Mouse (Mus musculus): Measurements from ENCODE around the gene Cilp2. TPM values are rescaled to one million over a fixed set of nuclear protein-coding genes. Genes with fewer than 3 reads are reported as not detected.

Gene Cilp2
- polyA plus RNA-seq, 1 experiment from 2014 or later = 0.42 TPM

DNA sequence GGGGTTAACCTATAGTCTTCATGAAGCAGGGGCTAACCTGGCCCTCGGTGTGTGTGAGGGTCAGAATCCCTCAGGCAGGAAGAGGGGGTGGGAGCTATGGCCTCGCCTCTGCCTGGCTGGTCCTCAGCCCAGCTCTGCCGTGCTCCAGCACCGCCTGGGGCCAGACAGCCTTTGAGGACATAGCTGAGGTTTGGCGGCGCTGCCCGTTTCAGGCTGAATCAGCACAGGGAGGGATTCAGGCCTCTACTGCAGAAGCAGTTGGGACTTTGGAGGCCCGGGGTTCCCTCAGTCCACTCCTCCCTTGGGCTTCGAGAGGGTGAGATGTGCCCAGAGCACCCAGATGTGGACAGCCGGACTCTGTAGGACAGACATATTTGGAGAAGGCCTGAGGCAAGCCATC lies 11.4 kb downstream of the Cilp2 start:
- Histone ChIP-seq H3K4me3 (ENCODE audit: low read depth, low read length) (no peak overlapping the region), H3K27me3 (ENCODE audit: control insufficient read depth, insufficient read depth, low read length) (peaks cover 21% of the 10 kb centered on the region), H3K4me1 (ENCODE audit: control insufficient read depth, insufficient read depth, low read length) (no peaks in the 10 kb centered on the region), H3K9ac (replicated peaks; ENCODE audit: low read depth, low read length) (no peak overlapping the region), H3K36me3 (ENCODE audit: control insufficient read depth, insufficient read depth, low read length) (no peaks in the 10 kb centered on the region), H3K27ac (ENCODE audit: low read length) (no peak overlapping the region), H3K4me2 (replicated peaks; ENCODE audit: low read depth, low read length) (no peak overlapping the region), H3K9me3 (ENCODE audit: control insufficient read depth, low read depth, low read length) (no peaks in the 10 kb centered on the region)
- no peak for ATAC-seq (ENCODE audit: insufficient number of reproducible peaks, insufficient read depth, low FRiP score, low read depth)
- WGBS = 52% methylated on average over 10 of the region's 10 CpGs

DNA sequence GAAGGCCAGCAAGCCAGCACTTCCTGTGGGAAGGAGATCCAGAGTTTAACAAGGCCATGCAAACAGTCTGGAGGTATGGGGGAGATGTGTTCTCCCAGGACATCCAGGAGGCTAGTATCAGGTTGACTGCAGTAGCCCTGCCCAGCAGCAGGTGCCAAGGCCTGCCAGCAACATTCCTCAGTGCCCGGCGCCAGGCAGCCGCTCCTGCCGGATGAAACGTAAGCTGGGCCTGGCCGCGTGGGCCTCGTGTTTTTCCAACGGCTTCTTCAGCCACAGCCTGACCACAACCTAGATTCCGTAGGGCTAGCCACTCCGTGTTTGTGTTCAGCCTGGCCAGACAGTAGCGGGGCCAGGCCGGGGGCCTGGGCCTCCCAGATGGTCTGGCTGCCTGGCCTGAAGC lies 12.8 kb downstream of the Cilp2 start:
- Histone ChIP-seq H3K27ac (ENCODE audit: low read length) (no peak overlapping the region), H3K4me1 (ENCODE audit: control insufficient read depth, insufficient read depth, low read length) (no peaks in the 10 kb centered on the region), H3K4me2 (replicated peaks; ENCODE audit: low read depth, low read length) (no peak overlapping the region), H3K4me3 (ENCODE audit: low read depth, low read length) (no peak overlapping the region), H3K9ac (replicated peaks; ENCODE audit: low read depth, low read length) (no peak overlapping the region), H3K9me3 (ENCODE audit: control insufficient read depth, low read depth, low read length) (no peaks in the 10 kb centered on the region), H3K36me3 (ENCODE audit: control insufficient read depth, insufficient read depth, low read length) (no peaks in the 10 kb centered on the region), H3K27me3 (ENCODE audit: control insufficient read depth, insufficient read depth, low read length) (peaks cover 9% of the 10 kb centered on the region)
- no peak for ATAC-seq (ENCODE audit: insufficient number of reproducible peaks, insufficient read depth, low FRiP score, low read depth)
- whole genome bisulfite sequencing = 78% methylated on average over 13 of the region's 13 CpGs

DNA sequence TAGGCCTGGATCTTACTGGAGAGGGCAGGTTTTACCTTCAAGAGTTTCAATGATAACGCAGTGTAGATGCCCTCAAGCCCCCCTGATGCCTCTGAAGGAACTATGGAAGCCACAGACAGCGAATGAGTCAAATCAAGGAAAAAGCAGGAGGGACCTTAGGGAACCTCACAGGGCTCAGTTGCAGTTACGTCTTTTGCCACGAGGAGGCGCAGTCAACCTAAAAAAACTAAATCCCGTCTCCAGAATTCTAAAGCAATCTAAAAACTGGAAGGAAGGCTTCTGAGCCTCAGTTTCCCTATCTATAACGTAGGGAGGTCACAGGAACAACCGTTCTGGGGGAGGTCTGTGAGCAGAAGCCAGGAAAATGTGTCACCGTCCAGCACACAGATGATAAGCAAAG lies 13.3 kb downstream of the Cilp2 start:
- H3K9me3 ChIP-seq (ENCODE audit: control insufficient read depth, low read depth, low read length) = no peaks in the 10 kb centered on the region
- H3K4me1 ChIP-seq (ENCODE audit: control insufficient read depth, insufficient read depth, low read length) = no peaks in the 10 kb centered on the region
- no peak overlapping the region for H3K27ac ChIP-seq (ENCODE audit: low read length)
- 10% methylated on average over 9 of the region's 9 CpGs for WGBS
- H3K36me3 ChIP-seq (ENCODE audit: control insufficient read depth, insufficient read depth, low read length) = no peaks in the 10 kb centered on the region
- no peak for ATAC-seq (ENCODE audit: insufficient number of reproducible peaks, insufficient read depth, low FRiP score, low read depth)
- no peak overlapping the region for H3K9ac ChIP-seq (replicated peaks; ENCODE audit: low read depth, low read length)
- H3K4me3 ChIP-seq (ENCODE audit: low read depth, low read length) = no peak overlapping the region
- peaks cover 4% of the 10 kb centered on the region; the same call in 1 of the 2 replicates for H3K27me3 ChIP-seq (ENCODE audit: control insufficient read depth, insufficient read depth, low read length)
- no peak overlapping the region for H3K4me2 ChIP-seq (replicated peaks; ENCODE audit: low read depth, low read length)

DNA sequence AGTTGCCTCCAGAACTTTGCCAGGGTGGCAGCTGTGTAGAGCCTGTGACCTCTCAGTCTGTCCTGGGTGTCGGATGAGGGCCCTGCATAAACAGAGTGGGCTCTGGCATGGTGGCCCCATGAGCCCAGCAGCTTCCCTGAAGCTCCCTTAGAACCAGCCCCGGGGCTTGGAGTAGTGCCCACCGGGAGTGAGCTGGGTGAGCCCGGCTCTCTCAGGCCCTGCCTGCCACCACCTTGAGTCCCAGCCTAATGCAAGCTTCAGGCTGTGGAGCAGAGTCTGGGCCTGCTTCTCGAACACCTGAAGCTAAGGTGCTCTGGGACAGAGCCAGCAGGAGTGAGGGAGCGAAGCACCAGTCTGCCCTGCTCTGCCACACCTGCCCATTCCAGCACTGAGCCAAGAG lies 16.6 kb downstream of the Cilp2 start:
- H3K9me3 ChIP-seq (ENCODE audit: control insufficient read depth, low read depth, low read length) = no peaks in the 10 kb centered on the region
- H3K27ac ChIP-seq (ENCODE audit: low read length) = no peak overlapping the region
- no peaks in the 10 kb centered on the region for H3K27me3 ChIP-seq (ENCODE audit: control insufficient read depth, insufficient read depth, low read length)
- H3K4me1 ChIP-seq (ENCODE audit: control insufficient read depth, insufficient read depth, low read length) = no peaks in the 10 kb centered on the region
- no peak overlapping the region for H3K9ac ChIP-seq (replicated peaks; ENCODE audit: low read depth, low read length)
- H3K4me2 ChIP-seq (replicated peaks; ENCODE audit: low read depth, low read length) = no peak overlapping the region
- no peak for ATAC-seq (ENCODE audit: insufficient number of reproducible peaks, insufficient read depth, low FRiP score, low read depth)
- 85% methylated on average over 6 of the region's 6 CpGs for WGBS
- H3K4me3 ChIP-seq (ENCODE audit: low read depth, low read length) = no peak overlapping the region
- no peaks in the 10 kb centered on the region for H3K36me3 ChIP-seq (ENCODE audit: control insufficient read depth, insufficient read depth, low read length)

GRCm38 (mm10) chr8:69870003-69870765 lies 17.3 kb downstream of the Cilp2 start:
- H3K9me3 ChIP-seq (ENCODE audit: control insufficient read depth, low read depth, low read length) = no peaks in the 10 kb centered on the region

DNA sequence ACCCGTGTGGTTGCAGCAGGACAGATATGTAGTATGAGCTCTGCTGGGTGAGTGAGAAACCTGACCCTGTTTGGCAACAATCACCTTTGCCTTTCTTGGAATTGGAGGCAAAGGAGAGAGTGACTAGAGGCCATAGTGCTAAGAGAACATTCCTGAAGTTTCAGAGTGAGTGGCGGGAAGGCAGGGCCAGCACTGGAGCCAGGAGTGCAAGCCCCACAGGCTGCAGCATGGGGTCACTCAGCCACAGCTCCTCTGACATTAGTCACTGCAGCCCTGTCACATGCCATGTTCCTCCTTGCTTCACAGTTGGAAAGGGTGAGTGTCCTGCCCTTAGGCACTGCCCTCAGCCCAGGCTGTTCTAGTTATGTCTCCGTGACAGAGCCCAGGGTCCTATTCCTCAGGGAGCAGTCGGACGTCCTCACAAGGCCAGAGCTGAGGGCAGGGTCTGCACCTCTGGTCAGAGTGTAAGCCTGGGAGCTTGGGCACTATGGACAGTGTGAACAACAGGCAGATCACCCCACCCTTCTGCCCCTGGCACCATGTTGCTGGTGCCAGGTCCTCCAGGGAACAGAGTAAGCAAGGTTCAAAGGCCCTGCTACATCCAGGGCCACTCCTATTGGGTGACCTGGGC lies 19.7 kb downstream of the Cilp2 start:
- Histone ChIP-seq H3K27me3 (ENCODE audit: control insufficient read depth, insufficient read depth, low read length) (no peaks in the 10 kb centered on the region), H3K9ac (replicated peaks; ENCODE audit: low read depth, low read length) (no peak overlapping the region), H3K36me3 (ENCODE audit: control insufficient read depth, insufficient read depth, low read length) (no peaks in the 10 kb centered on the region), H3K9me3 (ENCODE audit: control insufficient read depth, low read depth, low read length) (no peaks in the 10 kb centered on the region), H3K4me3 (ENCODE audit: low read depth, low read length) (no peak overlapping the region), H3K4me1 (ENCODE audit: control insufficient read depth, insufficient read depth, low read length) (no peaks in the 10 kb centered on the region), H3K4me2 (replicated peaks; ENCODE audit: low read depth, low read length) (no peak overlapping the region), H3K27ac (ENCODE audit: low read length) (no peak overlapping the region)
- ATAC-seq (ENCODE audit: insufficient number of reproducible peaks, insufficient read depth, low FRiP score, low read depth) = peak; percentile 49; the same call in 1 of the 2 replicates
- 72% methylated on average over 5 of the region's 5 CpGs for WGBS

More at GRCm38 (mm10) chr8:69870003-69870765, 17.3 kb downstream of the Cilp2 start:
- H3K27ac ChIP-seq (ENCODE audit: low read length) = no peak overlapping the region
- WGBS = 86% methylated on average over 11 of the region's 11 CpGs
- no peaks in the 10 kb centered on the region for H3K27me3 ChIP-seq (ENCODE audit: control insufficient read depth, insufficient read depth, low read length)
- no peak overlapping the region for H3K4me3 ChIP-seq (ENCODE audit: low read depth, low read length)
- no peak overlapping the region for H3K4me2 ChIP-seq (replicated peaks; ENCODE audit: low read depth, low read length)
- ATAC-seq (ENCODE audit: insufficient number of reproducible peaks, insufficient read depth, low FRiP score, low read depth) = no peak
- H3K9ac ChIP-seq (replicated peaks; ENCODE audit: low read depth, low read length) = no peak overlapping the region
- H3K36me3 ChIP-seq (ENCODE audit: control insufficient read depth, insufficient read depth, low read length) = no peaks in the 10 kb centered on the region
- no peaks in the 10 kb centered on the region for H3K4me1 ChIP-seq (ENCODE audit: control insufficient read depth, insufficient read depth, low read length)

- H3K9ac ChIP-seq (replicated peaks; ENCODE audit: low read depth, low read length) = no peak overlapping the region
- no peaks in the 10 kb centered on the region for H3K27me3 ChIP-seq (ENCODE audit: control insufficient read depth, insufficient read depth, low read length)
- no peaks in the 10 kb centered on the region for H3K4me1 ChIP-seq (ENCODE audit: control insufficient read depth, insufficient read depth, low read length)
- WGBS = 73% methylated on average over 5 of the region's 5 CpGs
- no peaks in the 10 kb centered on the region for H3K9me3 ChIP-seq (ENCODE audit: control insufficient read depth, low read depth, low read length)
- H3K27ac ChIP-seq (ENCODE audit: low read length) = no peak overlapping the region
- H3K4me2 ChIP-seq (replicated peaks; ENCODE audit: low read depth, low read length) = no peak overlapping the region
- ATAC-seq (ENCODE audit: insufficient number of reproducible peaks, insufficient read depth, low FRiP score, low read depth) = no peak
- no peak overlapping the region for H3K4me3 ChIP-seq (ENCODE audit: low read depth, low read length)
- no peaks in the 10 kb centered on the region for H3K36me3 ChIP-seq (ENCODE audit: control insufficient read depth, insufficient read depth, low read length)
Measured at GRCm38 (mm10) chr8:69864180-69864579, 23.3 kb downstream of the Cilp2 start.

DNA sequence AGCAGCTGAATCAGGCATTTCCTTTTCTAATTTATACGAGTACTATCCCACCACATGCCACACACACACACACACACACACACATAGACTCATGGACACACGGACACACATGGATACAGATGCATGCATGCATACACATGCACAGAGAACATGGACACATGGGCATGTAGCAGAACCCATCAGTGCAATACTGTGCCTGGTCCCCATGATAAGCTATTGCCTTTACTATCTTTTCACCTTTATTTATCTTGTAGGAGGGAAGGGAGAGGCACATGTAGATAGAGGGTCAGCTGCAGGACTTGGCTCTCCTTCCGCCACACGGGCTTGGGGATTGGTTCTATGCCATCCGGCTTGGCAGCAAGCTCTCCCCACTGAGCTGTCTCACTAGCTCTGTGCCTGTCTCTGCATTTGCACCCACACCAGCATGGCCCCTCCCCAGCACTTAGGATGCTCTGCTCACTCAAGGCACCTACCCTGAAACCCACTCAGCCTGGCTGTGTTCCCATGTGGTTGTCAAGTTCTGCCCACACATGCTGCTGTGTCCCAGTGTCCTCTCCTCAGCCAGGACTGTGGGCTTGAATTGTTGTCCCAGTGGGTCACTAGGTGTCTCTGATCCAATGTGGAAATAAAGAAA lies 24.0 kb downstream of the Cilp2 start:
- Histone ChIP-seq H3K9me3 (ENCODE audit: control insufficient read depth, low read depth, low read length) (no peaks in the 10 kb centered on the region), H3K4me2 (replicated peaks; ENCODE audit: low read depth, low read length) (no peak overlapping the region), H3K4me1 (ENCODE audit: control insufficient read depth, insufficient read depth, low read length) (no peaks in the 10 kb centered on the region), H3K9ac (replicated peaks; ENCODE audit: low read depth, low read length) (no peak overlapping the region), H3K27me3 (ENCODE audit: control insufficient read depth, insufficient read depth, low read length) (no peaks in the 10 kb centered on the region), H3K27ac (ENCODE audit: low read length) (no peak overlapping the region), H3K4me3 (ENCODE audit: low read depth, low read length) (no peak overlapping the region), H3K36me3 (ENCODE audit: control insufficient read depth, insufficient read depth, low read length) (no peaks in the 10 kb centered on the region)
- 81% methylated on average over 5 of the region's 5 CpGs for WGBS
- ATAC-seq (ENCODE audit: insufficient number of reproducible peaks, insufficient read depth, low FRiP score, low read depth) = no peak

Data from stomach, embryonic 14.5 days (tissue).